Mouse (Mus musculus): ENCODE results near the gene Flvcr2.

GRCm38 (mm10) chr12:85749861-85750260 is 3.5 kb downstream of the Flvcr2 start:
- no peak for TF ChIP-seq CTCF (IDR thresholded peaks at IDR 0.05; ENCODE audit: low read depth)
- no peak for TF ChIP-seq EP300 (IDR thresholded peaks at IDR 0.05; ENCODE audit: low read depth)

Measured in liver, embryonic 14.5 days (tissue).